Mouse (Mus musculus) heart, postnatal 36 days (tissue): ENCODE results near the gene St3gal3. TPM values are rescaled to one million over a fixed set of nuclear protein-coding genes. Genes with fewer than 3 reads are reported as not detected.

Experiments
- DNase-seq, 2 experiments: peaks; one replicate each; pipeline ENCODE4 v3.0.0; 2021 to 2022
- intact Hi-C: fragments of 180-260 bp; cut with DNase I; formaldehyde crosslinking; loops from one replicate; pipeline ENCODE4 v1.15.1; 2025
- total RNA-seq, 2 experiments: library from RNA; stranded (reverse); gene quantifications; 2 replicates each; pipeline ENCODE4 v1.2.3; 2021

The St3gal3 gene
- total RNA-seq, 2 experiments from 2014 or later = 60.3 to 66.4 TPM

GRCm38 (mm10) chr4:117916386-117916785 is 218.3 kb downstream of the St3gal3 start:
- intact Hi-C loops = loop anchor here (5.0 kb wide), 1 partner anchor 79 kb away; no protein-coding TSS in a partner anchor
- no peak for DNase-seq

- intact Hi-C loops = loop anchor here (1.0 to 5.0 kb wide), 2 partner anchors 23 to 78 kb away; partner anchors contain the start of gene Dph2
- no peak for DNase-seq
Measured at GRCm38 (mm10) chr4:117915489-117916105, 219.1 kb downstream of the St3gal3 start.

GRCm38 (mm10) chr4:117914591-117915442 is 219.9 kb downstream of the St3gal3 start, which contains the start of gene Ipo13:
TSS of gene Ipo13 (minus strand) at chr4:117914999.
- DNase-seq = peak; percentile 94 to 98
- intact Hi-C loops = loop anchor here (1.0 to 5.0 kb wide), 2 partner anchors 23 to 78 kb away; partner anchors contain the start of gene Dph2

GRCm38 (mm10) chr4:117914031-117914430 is 220.7 kb downstream of the St3gal3 start:
- no peak for DNase-seq
- intact Hi-C loops = no loop called here

GRCm38 (mm10) chr4:117913421-117913820 is 221.3 kb downstream of the St3gal3 start:
- intact Hi-C loops = no loop called here
- peak in 1 of 2 experiments; percentile 31 for DNase-seq

GRCm38 (mm10) chr4:117912685-117913273 is 221.9 kb downstream of the St3gal3 start:
- DNase-seq = no peak
- intact Hi-C loops = no loop called here

- intact Hi-C loops = no loop called here
- DNase-seq = no peak
Measured at GRCm38 (mm10) chr4:117912131-117912561, 222.6 kb downstream of the St3gal3 start.

GRCm38 (mm10) chr4:117908834-117909453 is 225.8 kb downstream of the St3gal3 start:
- DNase-seq = no peak
- intact Hi-C loops = no loop called here

- no peak for DNase-seq
- intact Hi-C loops = no loop called here
Measured at GRCm38 (mm10) chr4:117906196-117906595, 228.5 kb downstream of the St3gal3 start.

- intact Hi-C loops = no loop called here
- DNase-seq = no peak
Measured at GRCm38 (mm10) chr4:117904761-117905160, 230.0 kb downstream of the St3gal3 start.

- no peak for DNase-seq
- intact Hi-C loops = no loop called here
Measured at GRCm38 (mm10) chr4:117904094-117904493, 230.6 kb downstream of the St3gal3 start.

GRCm38 (mm10) chr4:117898111-117898510 is 236.6 kb downstream of the St3gal3 start:
- no peak for DNase-seq
- intact Hi-C loops = no loop called here

GRCm38 (mm10) chr4:117896031-117896430 is 238.7 kb downstream of the St3gal3 start:
- intact Hi-C loops = no loop called here
- DNase-seq = no peak

- intact Hi-C loops = no loop called here
- DNase-seq = no peak
Measured at GRCm38 (mm10) chr4:117895339-117895738, 239.4 kb downstream of the St3gal3 start.

GRCm38 (mm10) chr4:117894601-117895000 is 240.1 kb downstream of the St3gal3 start:
- intact Hi-C loops = no loop called here
- DNase-seq = no peak

GRCm38 (mm10) chr4:117893376-117893775 is 241.3 kb downstream of the St3gal3 start:
- intact Hi-C loops = no loop called here
- DNase-seq = peak; percentile 61 to 73

GRCm38 (mm10) chr4:117891738-117892161 is 243.0 kb downstream of the St3gal3 start, which contains the start of gene Dph2:
TSS of gene Dph2 (minus strand) at chr4:117892032.
- peak; percentile 75 to 78 for DNase-seq
- intact Hi-C loops = loop anchor here (1.0 kb wide), 1 partner anchor 24 kb away; no protein-coding TSS in a partner anchor

- no peak for DNase-seq
- intact Hi-C loops = no loop called here
Measured at GRCm38 (mm10) chr4:117890750-117891149, 244.0 kb downstream of the St3gal3 start.

- intact Hi-C loops = no loop called here
- no peak for DNase-seq
Measured at GRCm38 (mm10) chr4:117890031-117890430, 244.7 kb downstream of the St3gal3 start.

GRCm38 (mm10) chr4:117889471-117889870 is 245.2 kb downstream of the St3gal3 start:
- intact Hi-C loops = no loop called here
- no peak for DNase-seq
